Mouse (Mus musculus) liver, adult 2 months (tissue): ENCODE results near the gene Igf2bp3.

Experiments used
- CTCF ChIP-seq: fragments of 200-500 bp; IDR thresholded peaks from 2 replicates; pipeline ENCODE4 v1.5.1; 2011; ENCODE audit warnings: low read depth, low read length, control low read depth
- POLR2A ChIP-seq: fragments of 200-500 bp; IDR thresholded peaks from 2 replicates; pipeline ENCODE4 v1.6.1; 2011; ENCODE audit warnings: low read length, control low read depth; ENCODE audit not compliant: insufficient read depth; ENCODE audit errors: extremely low read depth

DNA sequence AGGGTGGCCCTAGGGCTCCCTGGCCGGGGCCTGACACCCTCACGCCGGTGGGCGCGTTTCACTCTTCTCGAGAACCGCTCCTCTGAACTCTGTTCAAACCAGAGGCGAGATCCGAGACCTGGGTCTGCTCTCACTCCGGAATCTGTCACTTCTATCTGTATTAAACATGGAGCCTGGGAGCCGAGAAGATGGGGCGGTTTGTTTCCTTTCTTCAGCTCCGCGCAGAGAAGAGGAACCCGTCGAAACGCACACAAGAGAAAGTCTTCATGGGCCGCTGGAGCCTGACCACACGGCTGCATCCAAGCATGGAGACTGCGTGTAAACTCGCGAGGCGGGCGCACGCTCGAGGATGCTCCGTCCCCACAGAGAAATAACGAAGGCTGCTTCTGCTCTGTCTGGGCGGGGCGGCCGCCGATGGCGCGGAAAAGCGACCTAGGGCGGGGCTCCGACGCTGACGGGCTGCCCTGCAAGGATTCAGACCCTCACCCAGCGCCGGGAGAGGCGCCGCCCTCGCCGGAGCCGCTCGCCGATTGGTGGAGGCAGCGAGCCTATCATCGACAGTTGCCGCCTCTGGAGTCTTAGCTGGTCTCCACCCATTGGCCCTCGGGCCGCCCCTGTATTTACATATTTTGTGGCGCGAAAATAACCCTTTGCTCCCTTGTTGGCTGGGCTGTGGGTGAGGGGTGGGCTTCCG lies 3.0 kb upstream of the Igf2bp3 start:
- TF ChIP-seq CTCF: no peak
- TF ChIP-seq POLR2A: no peak
